Mouse (Mus musculus): ENCODE measurements around the gene Kcnrg. TPM values are rescaled to one million over a fixed set of nuclear protein-coding genes. Genes with fewer than 3 reads are reported as not detected.
"Not testable (repeated sequence)": the region's sequence is repeated elsewhere in the genome, so short reads cannot be mapped to it uniquely, and the experiment has no call there.

The Kcnrg gene
- polyA plus RNA-seq (2015; fragmentation: Nextera tagmentation; extraction: Ambion mirVana) = 0.50 and 0.87 TPM in 2 replicates

DNA sequence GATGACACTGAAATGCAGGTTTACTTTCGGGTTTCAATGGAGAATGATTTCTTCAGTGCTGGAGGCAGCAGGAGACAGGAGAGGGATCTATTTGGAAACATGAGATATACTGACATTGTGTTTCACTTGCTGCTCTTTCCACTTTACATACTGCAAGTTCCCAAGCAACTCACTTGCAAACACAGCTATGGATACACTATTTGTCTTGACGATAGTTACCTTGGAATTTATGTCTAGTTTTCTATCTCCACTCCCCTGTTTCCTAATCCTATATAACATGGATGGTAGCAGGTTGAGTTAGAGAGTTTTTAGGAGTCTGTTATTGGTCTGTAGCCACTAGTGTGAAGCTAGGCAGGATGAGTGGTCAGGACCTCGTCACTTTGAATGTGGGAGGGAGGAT, at the start of gene Kcnrg:
Kcnrg (plus strand) TSS at position 301 of the 400 bp plus-strand sequence.
- ATAC-seq (replicated peaks; ENCODE audit: extremely low read depth, insufficient read depth, low FRiP score) = no peak
- WGBS = 82% methylated on average over 3 of the region's 3 CpGs
- no peak within 1 kb of the TSS for H3K4me3 ChIP-seq (ENCODE audit: low read length)

DNA sequence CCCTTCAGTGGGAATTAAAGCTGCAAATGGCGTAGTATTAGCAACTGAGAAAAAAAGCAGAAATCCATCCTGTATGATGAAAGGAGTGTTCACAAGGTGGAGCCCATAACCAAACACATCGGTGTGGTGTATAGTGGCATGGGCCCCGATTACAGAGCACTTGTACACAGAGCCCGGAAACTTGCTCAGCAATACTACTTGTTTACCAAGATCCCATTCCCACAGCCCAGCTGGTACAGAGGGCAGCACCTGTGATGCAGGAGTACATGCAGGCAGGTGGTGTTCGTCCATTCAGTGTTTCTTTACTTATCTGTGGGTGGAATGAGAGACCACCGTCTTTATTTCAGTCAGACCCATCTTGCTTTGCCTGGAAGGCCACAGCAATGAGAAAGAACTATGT, 48.4 kb upstream of the Kcnrg start:
- Histone ChIP-seq H3K9me3 (replicated peaks; ENCODE audit: control insufficient read depth, low read length) (peaks cover 8% of the 10 kb centered on the region), H3K4me3 (ENCODE audit: low read length) (no peak overlapping the region), H3K27me3 (ENCODE audit: control insufficient read depth, insufficient read depth, low read length) (no peaks in the 10 kb centered on the region), H3K36me3 (ENCODE audit: control insufficient read depth, insufficient read depth) (no peaks in the 10 kb centered on the region), H3K9ac (ENCODE audit: low read length) (no peak overlapping the region), H3K4me2 (ENCODE audit: low read depth, low read length) (no peak overlapping the region), H3K4me1 (ENCODE audit: control insufficient read depth, insufficient read depth, low read length) (peaks cover 2% of the 10 kb centered on the region; the same call in 1 of the 2 replicates), H3K27ac (ENCODE audit: low read length) (no peak overlapping the region)
- no peak for ATAC-seq (replicated peaks; ENCODE audit: extremely low read depth, insufficient read depth, low FRiP score)
- whole genome bisulfite sequencing = 80% methylated on average over 6 of the region's 6 CpGs

More for the DNA sequence above, at the start of gene Kcnrg:
- no peak within 1 kb of the TSS for H3K4me2 ChIP-seq (ENCODE audit: low read depth, low read length)
- no peaks in the 10 kb centered on the region for H3K4me1 ChIP-seq (ENCODE audit: control insufficient read depth, insufficient read depth, low read length)
- 0 out of 2 replicates have a peak, but pooled peaks cover 11% of the 10 kb centered on the region for H3K36me3 ChIP-seq (ENCODE audit: control insufficient read depth, insufficient read depth)
- no peak within 1 kb of the TSS for H3K9ac ChIP-seq (ENCODE audit: low read length)
- no peaks in the 10 kb centered on the region for H3K27me3 ChIP-seq (ENCODE audit: control insufficient read depth, insufficient read depth, low read length)
- no peak within 1 kb of the TSS for H3K27ac ChIP-seq (ENCODE audit: low read length)
- H3K9me3 ChIP-seq (replicated peaks; ENCODE audit: control insufficient read depth, low read length) = no peaks in the 10 kb centered on the region

DNA sequence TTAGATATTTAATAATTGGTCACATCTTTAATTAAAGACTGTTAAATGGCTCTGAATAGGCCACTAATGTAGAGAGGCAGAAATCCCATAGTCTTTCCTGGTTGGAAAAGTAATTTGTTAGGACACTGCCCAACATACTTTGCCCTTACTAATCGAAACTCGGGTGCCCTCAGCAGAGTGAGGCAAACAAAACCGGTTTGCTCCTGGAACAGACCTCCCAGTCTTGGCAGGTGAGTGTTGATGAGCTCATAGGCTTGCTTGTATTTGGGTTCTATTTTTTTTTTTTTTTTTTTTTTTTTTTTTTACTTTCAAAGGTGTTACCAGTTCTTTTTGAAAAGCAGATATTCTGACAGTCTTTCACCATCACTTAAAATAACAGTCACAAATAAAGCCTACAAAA, 47.4 kb upstream of the Kcnrg start:
- H3K4me1 ChIP-seq (ENCODE audit: control insufficient read depth, insufficient read depth, low read length) = peaks cover 2% of the 10 kb centered on the region; the same call in 1 of the 2 replicates
- 54% methylated on average over 3 of the region's 3 CpGs for whole genome bisulfite sequencing
- H3K27ac ChIP-seq (ENCODE audit: low read length) = no peak overlapping the region
- no peak for ATAC-seq (replicated peaks; ENCODE audit: extremely low read depth, insufficient read depth, low FRiP score)
- H3K9ac ChIP-seq (ENCODE audit: low read length) = no peak overlapping the region
- H3K4me3 ChIP-seq (ENCODE audit: low read length) = no peak overlapping the region
- no peak overlapping the region for H3K4me2 ChIP-seq (ENCODE audit: low read depth, low read length)
- no peaks in the 10 kb centered on the region for H3K36me3 ChIP-seq (ENCODE audit: control insufficient read depth, insufficient read depth)
- H3K9me3 ChIP-seq (replicated peaks; ENCODE audit: control insufficient read depth, low read length) = peaks cover 8% of the 10 kb centered on the region
- no peaks in the 10 kb centered on the region for H3K27me3 ChIP-seq (ENCODE audit: control insufficient read depth, insufficient read depth, low read length)

DNA sequence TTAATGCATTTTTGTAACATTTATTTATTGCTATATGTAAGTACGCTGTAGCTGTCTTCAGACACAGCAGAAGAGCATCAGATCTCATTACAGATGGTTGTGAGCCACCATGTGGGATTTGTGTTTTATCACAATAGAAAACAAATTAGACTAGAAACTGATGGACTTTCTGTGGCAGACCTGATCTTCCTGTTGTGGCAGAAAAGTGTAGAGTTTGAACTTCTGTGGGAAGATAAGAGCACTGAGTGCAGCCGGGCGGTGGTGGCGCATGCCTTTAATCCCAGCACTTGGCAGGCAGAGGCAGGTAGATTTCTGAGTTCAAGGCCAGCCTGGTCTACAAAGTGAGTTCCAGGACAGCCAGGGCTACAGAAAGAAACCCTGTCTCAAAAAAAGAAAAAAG, 41.0 kb upstream of the Kcnrg start:
- not testable (repeated sequence) for H3K27me3 ChIP-seq (ENCODE audit: control insufficient read depth, insufficient read depth, low read length); H3K4me2 ChIP-seq (ENCODE audit: low read depth, low read length); H3K9ac ChIP-seq (ENCODE audit: low read length); H3K4me3 ChIP-seq (ENCODE audit: low read length); H3K4me1 ChIP-seq (ENCODE audit: control insufficient read depth, insufficient read depth, low read length); H3K9me3 ChIP-seq (replicated peaks; ENCODE audit: control insufficient read depth, low read length); H3K36me3 ChIP-seq (ENCODE audit: control insufficient read depth, insufficient read depth); ATAC-seq (replicated peaks; ENCODE audit: extremely low read depth, insufficient read depth, low FRiP score); H3K27ac ChIP-seq (ENCODE audit: low read length)
- WGBS = 77% methylated on average over 4 of the region's 4 CpGs

DNA sequence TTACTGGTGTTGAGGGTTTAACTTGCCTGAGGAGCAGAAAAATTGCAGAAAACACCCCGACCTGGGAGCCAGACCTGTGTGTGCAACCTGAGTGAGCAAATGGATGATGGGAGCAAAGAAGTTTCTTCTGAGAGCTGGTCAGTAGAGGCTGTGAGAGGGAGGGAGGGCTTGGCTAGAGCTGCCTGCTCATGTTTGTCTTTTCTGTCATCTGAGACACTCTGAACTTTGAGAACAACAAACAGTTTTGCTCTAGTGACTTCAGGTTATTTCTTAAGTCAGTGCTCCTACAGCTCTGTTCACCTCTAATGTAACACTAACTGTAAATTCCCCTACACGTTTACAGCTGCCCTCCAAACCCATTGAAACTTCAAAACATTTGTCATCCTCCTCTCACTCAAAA, 37.9 kb upstream of the Kcnrg start:
- no peak for ATAC-seq (replicated peaks; ENCODE audit: extremely low read depth, insufficient read depth, low FRiP score)
- WGBS = 51% methylated on average over 2 of the region's 2 CpGs
- no peaks in the 10 kb centered on the region for H3K4me1 ChIP-seq (ENCODE audit: control insufficient read depth, insufficient read depth, low read length)
- H3K4me3 ChIP-seq (ENCODE audit: low read length) = no peak overlapping the region
- no peak overlapping the region for H3K9ac ChIP-seq (ENCODE audit: low read length)
- no peaks in the 10 kb centered on the region for H3K9me3 ChIP-seq (replicated peaks; ENCODE audit: control insufficient read depth, low read length)
- no peak overlapping the region for H3K27ac ChIP-seq (ENCODE audit: low read length)
- no peaks in the 10 kb centered on the region for H3K27me3 ChIP-seq (ENCODE audit: control insufficient read depth, insufficient read depth, low read length)
- H3K4me2 ChIP-seq (ENCODE audit: low read depth, low read length) = no peak overlapping the region
- H3K36me3 ChIP-seq (ENCODE audit: control insufficient read depth, insufficient read depth) = no peaks in the 10 kb centered on the region

DNA sequence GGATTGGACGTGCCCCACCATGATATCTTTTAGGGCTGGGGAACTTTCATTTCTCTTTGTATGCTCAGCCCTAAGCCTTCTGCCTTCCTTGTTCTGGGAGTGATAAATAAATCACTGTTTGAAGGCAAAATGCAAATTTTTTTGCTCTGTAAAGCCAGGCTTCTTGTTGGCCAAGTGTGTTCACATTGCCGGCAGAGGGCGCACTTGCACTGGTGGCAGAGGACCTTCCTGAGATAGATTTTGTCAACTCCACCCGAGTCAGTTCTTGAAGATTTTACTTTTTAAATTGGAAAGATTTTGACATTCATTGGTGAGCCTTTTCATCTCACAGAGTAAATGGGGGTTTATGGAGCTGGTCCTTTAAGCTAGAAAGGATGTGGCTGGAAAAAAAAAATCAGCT, 35.9 kb upstream of the Kcnrg start:
- 11% methylated on average over 4 of the region's 4 CpGs for WGBS
- Histone ChIP-seq H3K4me1 (ENCODE audit: control insufficient read depth, insufficient read depth, low read length) (no peaks in the 10 kb centered on the region), H3K4me3 (ENCODE audit: low read length) (peak overlapping the region; percentile 30), H3K27ac (ENCODE audit: low read length) (no peak overlapping the region), H3K36me3 (ENCODE audit: control insufficient read depth, insufficient read depth) (no peaks in the 10 kb centered on the region), H3K4me2 (ENCODE audit: low read depth, low read length) (peak overlapping the region; percentile 50), H3K27me3 (ENCODE audit: control insufficient read depth, insufficient read depth, low read length) (no peaks in the 10 kb centered on the region), H3K9ac (ENCODE audit: low read length) (no peak overlapping the region), H3K9me3 (replicated peaks; ENCODE audit: control insufficient read depth, low read length) (no peaks in the 10 kb centered on the region)
- ATAC-seq (replicated peaks; ENCODE audit: extremely low read depth, insufficient read depth, low FRiP score) = no peak

DNA sequence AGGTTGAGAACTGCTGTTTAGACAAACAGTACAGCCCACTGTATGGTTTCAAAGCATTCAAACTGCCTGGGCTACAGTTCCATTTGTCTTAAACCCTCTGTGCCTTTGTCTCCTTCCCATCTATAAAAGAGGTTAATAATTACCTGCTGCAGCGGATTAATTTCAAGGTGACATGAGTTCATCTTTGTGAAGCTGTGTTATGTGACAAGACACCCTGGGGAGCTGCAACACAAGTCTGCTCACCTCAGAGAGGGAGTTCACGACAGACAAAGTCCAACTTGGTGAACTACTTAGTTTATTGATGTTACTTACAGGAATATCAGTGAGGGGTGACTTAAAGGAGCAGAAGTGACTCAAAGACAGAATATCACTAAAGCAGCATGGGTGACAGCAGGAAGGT, 35.1 kb upstream of the Kcnrg start:
- H3K27ac ChIP-seq (ENCODE audit: low read length) = no peak overlapping the region
- H3K4me2 ChIP-seq (ENCODE audit: low read depth, low read length) = no peak overlapping the region
- 84% methylated on average over 2 of the region's 2 CpGs for WGBS
- H3K4me3 ChIP-seq (ENCODE audit: low read length) = no peak overlapping the region
- no peaks in the 10 kb centered on the region for H3K4me1 ChIP-seq (ENCODE audit: control insufficient read depth, insufficient read depth, low read length)
- no peaks in the 10 kb centered on the region for H3K27me3 ChIP-seq (ENCODE audit: control insufficient read depth, insufficient read depth, low read length)
- no peak overlapping the region for H3K9ac ChIP-seq (ENCODE audit: low read length)
- no peak for ATAC-seq (replicated peaks; ENCODE audit: extremely low read depth, insufficient read depth, low FRiP score)
- no peaks in the 10 kb centered on the region for H3K9me3 ChIP-seq (replicated peaks; ENCODE audit: control insufficient read depth, low read length)
- no peaks in the 10 kb centered on the region for H3K36me3 ChIP-seq (ENCODE audit: control insufficient read depth, insufficient read depth)

DNA sequence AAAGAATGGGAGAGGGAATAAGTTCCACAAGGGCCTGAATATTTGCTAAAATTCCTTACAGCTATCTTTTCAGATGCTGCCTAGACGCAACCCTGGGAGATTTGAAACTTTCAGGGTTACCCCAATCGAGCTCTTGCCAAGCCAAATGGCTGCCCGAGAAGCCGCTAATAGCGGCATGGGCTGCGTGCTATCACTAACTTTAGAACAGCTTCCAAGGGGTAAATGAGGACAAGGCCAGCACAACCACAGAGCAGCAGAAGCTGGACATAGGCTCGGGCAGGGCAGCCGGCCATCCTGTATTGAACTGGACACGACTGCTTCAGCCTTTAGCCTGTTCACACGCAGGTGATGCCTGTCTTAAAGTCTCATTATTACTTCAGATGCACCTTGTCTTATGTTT, 32.2 kb upstream of the Kcnrg start:
- no peaks in the 10 kb centered on the region for H3K4me1 ChIP-seq (ENCODE audit: control insufficient read depth, insufficient read depth, low read length)
- no peaks in the 10 kb centered on the region for H3K36me3 ChIP-seq (ENCODE audit: control insufficient read depth, insufficient read depth)
- no peak for ATAC-seq (replicated peaks; ENCODE audit: extremely low read depth, insufficient read depth, low FRiP score)
- H3K9ac ChIP-seq (ENCODE audit: low read length) = no peak overlapping the region
- H3K4me2 ChIP-seq (ENCODE audit: low read depth, low read length) = no peak overlapping the region
- no peak overlapping the region for H3K27ac ChIP-seq (ENCODE audit: low read length)
- no peaks in the 10 kb centered on the region for H3K27me3 ChIP-seq (ENCODE audit: control insufficient read depth, insufficient read depth, low read length)
- H3K4me3 ChIP-seq (ENCODE audit: low read length) = no peak overlapping the region
- H3K9me3 ChIP-seq (replicated peaks; ENCODE audit: control insufficient read depth, low read length) = no peaks in the 10 kb centered on the region
- 72% methylated on average over 10 of the region's 10 CpGs for WGBS

DNA sequence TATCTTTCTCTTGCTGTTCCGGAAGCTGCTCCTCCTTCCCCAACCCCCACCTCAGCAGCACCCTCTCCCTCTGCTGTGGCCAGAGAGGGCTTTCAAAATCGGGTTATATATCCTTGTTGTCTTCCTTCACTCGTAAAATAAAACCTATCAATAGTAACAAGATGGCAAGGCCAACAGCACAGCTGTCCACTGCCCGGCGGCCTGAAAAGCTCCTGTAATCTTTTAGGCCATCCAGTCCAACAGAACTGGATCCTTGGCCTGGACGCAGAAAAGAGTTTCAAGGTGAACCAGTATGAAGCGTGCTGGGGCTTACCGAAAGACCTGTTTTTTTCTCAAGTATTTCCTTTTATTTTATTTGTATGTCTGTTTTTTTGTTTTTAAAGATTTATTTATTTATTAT, 31.3 kb upstream of the Kcnrg start:
- Histone ChIP-seq H3K4me2 (ENCODE audit: low read depth, low read length) (no peak overlapping the region), H3K36me3 (ENCODE audit: control insufficient read depth, insufficient read depth) (no peaks in the 10 kb centered on the region), H3K27ac (ENCODE audit: low read length) (no peak overlapping the region), H3K4me1 (ENCODE audit: control insufficient read depth, insufficient read depth, low read length) (no peaks in the 10 kb centered on the region), H3K27me3 (ENCODE audit: control insufficient read depth, insufficient read depth, low read length) (no peaks in the 10 kb centered on the region), H3K9me3 (replicated peaks; ENCODE audit: control insufficient read depth, low read length) (no peaks in the 10 kb centered on the region), H3K4me3 (ENCODE audit: low read length) (no peak overlapping the region), H3K9ac (ENCODE audit: low read length) (no peak overlapping the region)
- ATAC-seq (replicated peaks; ENCODE audit: extremely low read depth, insufficient read depth, low FRiP score) = no peak
- 86% methylated on average over 8 of the region's 8 CpGs for WGBS

Measured in heart, embryonic 16.5 days (tissue).